Mouse (Mus musculus): Measurements from ENCODE around the gene Amz2. TPM values are rescaled to one million over a fixed set of nuclear protein-coding genes. Genes with fewer than 3 reads are reported as not detected.

The Amz2 gene
- total RNA-seq, 2 experiments from 2014 or later: 26.5 to 51.7 TPM

GRCm38 (mm10) chr11:109420567-109420962, 5.2 kb upstream of the Amz2 start:
- ATAC-seq (ENCODE audit: poor library complexity, severe bottlenecking): peak; percentile 4; the same call in 1 of the 2 replicates

GRCm38 (mm10) chr11:109421205-109421604, 4.5 kb upstream of the Amz2 start:
- no peak for ATAC-seq (ENCODE audit: poor library complexity, severe bottlenecking)

DNA sequence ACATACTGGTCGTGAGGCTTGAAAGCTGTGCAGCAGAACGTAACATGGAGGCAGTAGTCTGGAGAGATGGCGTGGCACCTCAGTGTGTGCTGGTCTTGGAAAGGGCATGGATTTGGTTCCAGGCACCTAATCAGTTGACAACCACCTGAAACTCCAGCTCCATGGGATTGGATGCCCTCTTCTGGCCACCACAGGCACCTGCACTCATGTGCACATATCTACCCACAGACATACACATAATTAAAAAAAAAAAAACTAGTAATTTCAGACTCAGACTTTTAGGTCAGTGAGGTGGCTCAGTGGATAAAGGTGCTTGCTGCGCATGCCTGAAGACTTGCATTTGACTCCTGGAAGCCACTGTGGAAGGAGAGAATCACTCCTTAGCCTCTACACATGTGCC, 3.5 kb upstream of the Amz2 start:
- no peak for ATAC-seq (ENCODE audit: poor library complexity, severe bottlenecking)

- no peak for ATAC-seq (ENCODE audit: poor library complexity, severe bottlenecking)
These were observed 2.5 kb upstream of the Amz2 start for GRCm38 (mm10) chr11:109423294-109423693.

GRCm38 (mm10) chr11:109426272-109426586, 483 bp downstream of the Amz2 start:
- no peak for ATAC-seq (ENCODE audit: poor library complexity, severe bottlenecking)

GRCm38 (mm10) chr11:109427353-109427752, 1.6 kb downstream of the Amz2 start:
- ATAC-seq (ENCODE audit: poor library complexity, severe bottlenecking): no peak

- ATAC-seq (ENCODE audit: poor library complexity, severe bottlenecking): peak; percentile 65
These were observed 8.6 kb downstream of the Amz2 start for GRCm38 (mm10) chr11:109434233-109434798.

- no peak for ATAC-seq (ENCODE audit: poor library complexity, severe bottlenecking)
These were observed 11.1 kb downstream of the Amz2 start for GRCm38 (mm10) chr11:109436889-109437288.

- ATAC-seq (ENCODE audit: poor library complexity, severe bottlenecking): no peak
These were observed 13.5 kb downstream of the Amz2 start for GRCm38 (mm10) chr11:109439209-109439608.

DNA sequence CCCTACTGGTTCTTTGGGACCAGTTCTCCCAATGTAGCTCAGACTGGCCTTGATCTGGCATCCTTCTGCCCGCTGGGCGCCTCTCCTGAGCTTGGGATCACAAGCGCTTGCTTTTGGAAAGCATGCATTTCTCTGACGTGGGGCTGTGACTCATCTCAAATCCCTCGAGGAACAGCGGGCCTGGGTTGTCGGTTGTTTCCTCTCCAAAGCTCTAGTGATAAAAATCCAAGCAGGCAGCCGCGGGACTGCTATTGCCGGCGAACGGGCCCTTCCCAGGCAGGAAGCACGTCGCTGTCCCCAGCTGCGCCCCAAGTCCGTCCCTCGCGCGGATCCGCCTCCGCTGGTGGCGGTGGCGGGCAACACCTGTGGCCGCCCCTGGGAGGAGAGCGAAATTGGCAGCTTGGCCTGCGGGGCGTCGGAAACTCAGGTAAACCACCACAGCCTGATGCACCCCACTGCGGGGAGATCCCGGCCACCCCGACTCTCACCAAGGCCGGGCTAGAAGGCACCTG, 14.1 kb downstream of the Amz2 start:
- ATAC-seq (ENCODE audit: poor library complexity, severe bottlenecking): peak; percentile 95

DNA sequence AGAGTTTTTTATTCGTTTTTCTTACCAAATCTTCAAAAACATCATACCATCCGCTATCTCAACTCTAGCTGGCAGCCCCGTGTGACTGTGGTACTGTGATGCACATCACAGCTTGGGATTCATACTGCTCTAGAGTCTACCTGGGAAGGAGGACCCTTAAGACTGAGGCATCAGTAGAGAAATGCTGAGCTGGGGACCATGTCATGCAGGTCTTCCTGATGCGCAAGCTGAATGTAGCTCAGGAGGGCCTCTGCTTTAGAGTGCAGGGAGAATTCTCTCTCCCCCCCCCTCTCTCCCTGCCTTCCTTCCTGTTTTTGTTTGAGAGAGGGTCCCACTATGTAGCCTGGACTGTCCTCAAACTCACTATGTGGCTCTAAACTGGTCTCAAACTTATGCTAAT, 14.9 kb downstream of the Amz2 start:
- no peak for ATAC-seq (ENCODE audit: poor library complexity, severe bottlenecking)

GRCm38 (mm10) chr11:109441119-109441518, 15.4 kb downstream of the Amz2 start:
- peak; percentile 53 for ATAC-seq (ENCODE audit: poor library complexity, severe bottlenecking)

DNA sequence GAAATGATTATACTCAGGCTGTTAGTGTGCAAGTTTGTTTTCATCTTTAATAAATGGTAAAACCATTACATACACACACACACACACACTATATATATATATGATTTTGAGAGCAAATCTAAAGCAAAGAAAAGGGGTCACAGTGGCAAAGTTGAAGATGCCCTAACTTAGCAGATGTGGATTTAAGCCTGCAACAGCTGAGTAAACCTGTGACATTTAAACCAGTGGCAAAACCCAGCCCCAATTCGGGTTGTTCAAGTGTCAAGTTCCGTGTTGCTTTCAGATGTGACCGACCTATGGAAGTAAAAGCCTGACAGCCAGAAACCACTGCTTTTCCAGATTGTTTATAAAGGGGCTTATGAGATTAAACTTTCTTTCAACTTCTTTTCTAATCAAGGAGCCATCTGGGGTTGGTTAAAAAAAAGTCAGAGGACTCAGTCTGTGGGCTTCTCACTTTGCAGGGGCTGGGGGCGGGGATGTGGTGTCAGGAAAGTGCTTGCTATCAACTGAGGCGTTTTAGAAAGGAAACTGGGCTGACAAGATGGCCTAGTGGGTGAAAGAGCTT, 16.5 kb downstream of the Amz2 start:
- ATAC-seq (ENCODE audit: poor library complexity, severe bottlenecking): no peak

DNA sequence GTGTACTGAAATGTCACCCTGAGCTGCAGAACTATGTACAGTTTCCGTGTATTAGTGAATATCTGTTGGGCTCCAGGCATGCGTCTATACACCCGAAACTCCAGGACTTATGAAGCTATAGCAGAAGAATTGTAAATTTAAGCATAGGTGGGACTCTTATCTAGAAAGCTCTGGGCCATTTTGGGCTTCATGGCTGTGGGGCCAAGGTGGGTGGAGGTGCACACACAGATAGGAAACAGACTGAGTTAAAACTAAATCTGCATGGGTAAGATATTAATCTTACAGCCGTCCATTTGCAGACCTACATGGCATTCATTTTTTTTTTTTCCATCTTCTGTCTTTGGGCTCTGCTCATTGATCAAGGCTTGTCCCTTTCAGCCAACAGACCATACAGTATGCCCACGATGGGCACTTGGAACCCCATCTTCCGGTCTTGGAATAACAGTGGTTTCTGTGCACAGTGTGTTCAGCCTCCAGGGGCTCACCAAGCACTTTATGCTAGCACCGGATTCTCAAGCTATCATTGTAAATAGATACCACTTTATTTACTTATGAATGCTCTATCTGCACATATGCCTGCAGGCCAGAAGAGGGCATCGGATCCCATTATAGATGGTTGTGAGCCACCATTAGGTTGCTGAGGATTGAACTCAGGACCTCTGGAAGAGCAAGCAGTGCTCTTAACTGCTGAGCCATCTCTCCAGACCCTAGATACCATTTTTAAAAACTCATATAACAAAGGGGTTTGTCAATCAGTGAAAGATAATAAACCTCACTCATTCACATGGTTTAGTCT, 17.9 kb downstream of the Amz2 start:
- no peak for ATAC-seq (ENCODE audit: poor library complexity, severe bottlenecking)

- peak; percentile 39; the same call in 1 of the 2 replicates for ATAC-seq (ENCODE audit: poor library complexity, severe bottlenecking)
These were observed 18.9 kb downstream of the Amz2 start for GRCm38 (mm10) chr11:109444600-109444999.

DNA sequence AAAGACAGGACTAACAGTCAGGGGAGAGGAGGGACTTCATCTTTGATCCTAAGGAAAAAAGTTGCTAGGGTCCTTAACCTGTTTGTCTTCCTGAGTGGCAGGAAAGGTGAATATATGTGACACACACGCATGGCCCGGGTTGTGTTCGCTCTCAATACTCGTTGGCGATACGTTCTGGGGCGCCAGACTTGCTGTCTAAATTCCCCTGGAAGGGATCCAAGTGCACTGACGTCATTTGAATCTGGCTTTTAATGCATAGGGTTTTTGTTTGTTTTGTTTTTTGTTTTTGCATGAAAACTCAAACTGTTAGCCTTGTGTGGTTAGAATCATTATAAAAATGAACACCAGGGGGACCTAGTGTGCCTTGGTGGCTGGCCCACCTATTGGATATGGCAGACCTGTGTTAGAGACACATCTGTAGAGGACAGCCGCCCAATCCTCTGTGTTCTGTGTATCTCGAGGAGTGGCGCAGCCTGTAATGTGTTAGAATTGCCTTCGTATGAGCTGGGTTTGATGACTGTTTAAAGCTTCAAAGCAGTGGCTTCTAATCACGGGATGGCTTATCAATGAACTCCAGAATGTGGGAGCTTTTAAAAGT, 19.8 kb downstream of the Amz2 start:
- peak; percentile 79 for ATAC-seq (ENCODE audit: poor library complexity, severe bottlenecking)

DNA sequence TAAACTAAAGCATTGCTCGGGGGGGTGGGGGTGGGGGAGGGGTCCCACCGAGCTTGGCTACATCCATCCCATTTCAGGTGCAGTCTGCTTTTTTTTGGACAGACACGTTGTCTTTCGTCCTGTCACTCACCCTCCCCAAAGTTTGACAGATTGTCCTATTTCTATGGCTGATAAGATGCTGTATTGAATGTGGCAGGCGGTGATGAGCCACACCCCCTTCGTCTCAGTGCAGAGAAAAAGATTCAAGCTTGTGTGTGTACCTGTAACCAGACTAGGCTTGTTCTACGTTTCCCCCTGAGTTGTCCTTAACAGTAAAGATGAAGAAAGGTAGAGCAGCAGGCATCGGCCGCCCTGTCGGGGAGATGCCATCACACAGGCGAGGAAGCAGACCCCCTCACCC, 25.4 kb downstream of the Amz2 start:
- no peak for ATAC-seq (ENCODE audit: poor library complexity, severe bottlenecking)

- ATAC-seq (ENCODE audit: poor library complexity, severe bottlenecking): no peak
These were observed 30.5 kb downstream of the Amz2 start for GRCm38 (mm10) chr11:109456261-109456660.

DNA sequence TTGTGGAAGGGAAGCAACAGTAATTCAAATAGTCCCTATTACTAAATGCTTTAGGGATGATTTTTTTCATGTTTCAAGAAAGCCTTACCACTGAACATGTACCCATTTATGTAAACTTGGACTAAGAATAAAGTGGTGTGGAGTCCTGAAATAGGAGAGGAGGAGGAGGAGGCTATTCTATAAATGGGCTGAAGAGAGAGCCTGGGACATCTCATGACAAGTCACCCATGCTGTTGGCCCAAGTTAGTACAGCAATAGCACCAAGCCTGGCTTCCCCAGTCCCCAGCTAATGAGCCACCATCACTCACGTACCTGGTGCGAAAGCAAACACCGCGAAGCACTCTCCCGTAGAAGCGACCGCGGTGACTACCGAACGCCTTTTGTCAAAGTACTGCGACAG, 32.4 kb downstream of the Amz2 start:
- ATAC-seq (ENCODE audit: poor library complexity, severe bottlenecking): no peak

- no peak for ATAC-seq (ENCODE audit: poor library complexity, severe bottlenecking)
These were observed 34.8 kb downstream of the Amz2 start for GRCm38 (mm10) chr11:109460586-109460985.

- ATAC-seq (ENCODE audit: poor library complexity, severe bottlenecking): no peak
These were observed 39.3 kb downstream of the Amz2 start for GRCm38 (mm10) chr11:109465068-109465467.

DNA sequence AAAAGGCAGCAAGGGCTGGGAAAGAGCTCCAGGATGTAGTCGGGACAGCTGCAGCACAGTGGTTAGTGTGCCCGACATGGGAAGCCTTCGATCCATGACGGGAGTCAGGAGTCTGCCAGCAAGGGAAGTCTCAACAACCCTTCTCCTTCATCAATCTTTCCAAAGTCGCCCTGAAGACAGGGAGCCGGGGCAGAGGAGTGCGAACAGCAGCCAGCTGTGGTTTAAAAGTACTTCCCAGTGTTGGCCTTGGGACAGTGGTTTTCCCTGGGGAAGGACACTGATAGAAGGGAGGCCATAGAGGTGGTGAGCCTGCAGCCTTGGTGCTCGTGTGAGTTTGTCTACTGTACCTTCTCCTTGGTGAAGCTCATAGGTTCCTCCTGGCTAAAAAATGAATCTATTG, 41.2 kb downstream of the Amz2 start:
- ATAC-seq (ENCODE audit: poor library complexity, severe bottlenecking): no peak
